Mouse (Mus musculus) testis, postnatal 10 days (tissue): ENCODE measurements around the gene Eif2s1.
"Not testable (repeated sequence)": the region's sequence is repeated elsewhere in the genome, so short reads cannot be mapped to it uniquely, and the experiment has no call there.

ENCODE experiments used
- DNase-seq: peaks from one replicate; pipeline ENCODE4 v3.0.0; 2021; ENCODE audit warnings: low spot score

Eif2s1 gene

GRCm38 (mm10) chr12:78915561-78915960 lies 53.9 kb downstream of the Eif2s1 start:
- DNase-seq, result no peak

GRCm38 (mm10) chr12:78916278-78916677 lies 54.7 kb downstream of the Eif2s1 start:
- no peak for DNase-seq

- DNase-seq, result peak; percentile 83
These were observed 56.8 kb downstream of the Eif2s1 start for GRCm38 (mm10) chr12:78918227-78919078.

GRCm38 (mm10) chr12:78919079-78919712 lies 57.6 kb downstream of the Eif2s1 start:
- peak; percentile 54 for DNase-seq

- no peak for DNase-seq
These were observed 59.8 kb downstream of the Eif2s1 start for GRCm38 (mm10) chr12:78921421-78921820.

GRCm38 (mm10) chr12:78922058-78922457 lies 60.4 kb downstream of the Eif2s1 start:
- no peak for DNase-seq

- DNase-seq, result not testable (repeated sequence)
These were observed 61.4 kb downstream of the Eif2s1 start for GRCm38 (mm10) chr12:78922977-78923376.

- DNase-seq, result no peak
These were observed 62.0 kb downstream of the Eif2s1 start for GRCm38 (mm10) chr12:78923539-78924189.

- DNase-seq, result peak; percentile 57
These were observed 65.7 kb downstream of the Eif2s1 start for GRCm38 (mm10) chr12:78927287-78927686.

- no peak for DNase-seq
These were observed 68.3 kb downstream of the Eif2s1 start for GRCm38 (mm10) chr12:78929900-78930299.

GRCm38 (mm10) chr12:78936494-78936893 lies 74.9 kb downstream of the Eif2s1 start:
- DNase-seq, result no peak
